Comparison of ENCODE assay signal across 11 mouse cellular contexts in genomic region chr10:61848553-61848952, GRCm38 (mm10).
DNase-seq lines count a peak whose midpoint lies in the region; ATAC-seq and TF ChIP-seq lines count a peak whose summit lies in the region.
"Had no signal": no experiment of that assay in that cellular context is flagged by ENCODE, and none has a peak within 500 bp of the region (broad histone marks: within the 10 kb centered on the region; RNA-seq: fewer than 3 reads in every experiment).

No protein-coding gene starts in this region.

- H3K4me1 ChIP-seq in kidney, adult 2 months (ENCODE audit: control insufficient read depth, insufficient read depth, low read length), result no peaks in the 10 kb centered on the region
- H3K4me1 ChIP-seq in embryonic facial prominence, embryonic 14.5 days (ENCODE audit: control insufficient read depth, insufficient read depth, low read length), result peaks cover 5% of the 10 kb centered on the region
- peaks cover 31 to 39% of the 10 kb centered on the region in 2 experiments for H3K4me1 ChIP-seq in heart, embryonic 14.5 days (ENCODE audit: control insufficient read depth in 2 of 2, insufficient read depth in 2 of 2, low read length in 2 of 2)

- H3K9me3 ChIP-seq in embryonic facial prominence, embryonic 14.5 days (ENCODE audit: control insufficient read depth, low read length), result no peaks in the 10 kb centered on the region
- no peaks in the 10 kb centered on the region for H3K9me3 ChIP-seq in heart, embryonic 14.5 days (ENCODE audit: control insufficient read depth, low read length)

- ATAC-seq in embryonic facial prominence, embryonic 14.5 days (ENCODE audit: low read depth), result peak; percentile 44; the same call in 1 of the 2 replicates
- peak; percentile 51 for ATAC-seq in heart, embryonic 14.5 days (ENCODE audit: insufficient number of reproducible peaks, insufficient read depth, low FRiP score, low read depth)
- no peak for ATAC-seq in CD4-positive, CD25-positive, alpha-beta regulatory T cell, adult 4 months

- DNase-seq in kidney, adult 2 months, result peak; percentile 14
- DNase-seq in kidney, adult 8-10 months, result no peak
- peak; percentile 80 for DNase-seq in embryonic facial prominence, embryonic 14.5 days (ENCODE audit: low spot score)
- peak; percentile 61 for DNase-seq in lung, postnatal 10 days
- DNase-seq in adrenal gland, postnatal 36 days, result no peak
- DNase-seq in spleen, postnatal 36 days (ENCODE audit: low spot score in 2 of 2), result no peak
- DNase-seq: adrenal gland, postnatal 25 days; cerebellum, adult 9-10 months; gastrocnemius, adult 2 months had no signal

- 77% methylated on average over 6 of the region's 6 CpGs for WGBS in kidney, adult 2 months
- WGBS in embryonic facial prominence, embryonic 14.5 days, result 50% methylated on average over 6 of the region's 6 CpGs
- whole genome bisulfite sequencing in heart, embryonic 14.5 days, result 12% methylated on average over 6 of the region's 6 CpGs

- no peak overlapping the region for H3K4me2 ChIP-seq in embryonic facial prominence, embryonic 14.5 days (ENCODE audit: low read depth, low read length)
- peak overlapping the region; percentile 33; the same call in 1 of the 2 replicates for H3K4me2 ChIP-seq in heart, embryonic 14.5 days (ENCODE audit: low read length)

- H3K9ac ChIP-seq in embryonic facial prominence, embryonic 14.5 days (ENCODE audit: low read depth, low read length), result 0 out of 2 replicates have a peak overlapping the region, but pooled peaks have one; percentile 19
- no peak overlapping the region for H3K9ac ChIP-seq in heart, embryonic 14.5 days (ENCODE audit: low read length)

- no peaks in the 10 kb centered on the region for H3K27me3 ChIP-seq in kidney, adult 2 months (replicated peaks; ENCODE audit: control insufficient read depth, insufficient read depth, low read length)
- H3K27me3 ChIP-seq in embryonic facial prominence, embryonic 14.5 days (replicated peaks; ENCODE audit: control insufficient read depth, insufficient read depth, low read length), result no peaks in the 10 kb centered on the region
- H3K27me3 ChIP-seq in heart, embryonic 14.5 days (ENCODE audit: control insufficient read depth, insufficient read depth, low read length), result no peaks in the 10 kb centered on the region

- no peak overlapping the region for H3K27ac ChIP-seq in kidney, adult 2 months (ENCODE audit: insufficient read depth, low read depth, low read length)
- peak overlapping the region; percentile 65 for H3K27ac ChIP-seq in embryonic facial prominence, embryonic 14.5 days (replicated peaks; ENCODE audit: low read depth, low read length)
- peak overlapping the region; percentile 81 to 85 for H3K27ac ChIP-seq in heart, embryonic 14.5 days (replicated peaks in 1 of 2; ENCODE audit: control insufficient read depth in 1 of 2, insufficient read depth in 1 of 2, low read depth in 2 of 2, low read length in 2 of 2)
- H3K27ac ChIP-seq: gastrocnemius, adult 2 months had no signal

- no peak for TF ChIP-seq POLR2A in kidney, adult 2 months (IDR thresholded peaks at IDR 0.05; ENCODE audit: low read depth, low read length)

- no peak for TF ChIP-seq CTCF in kidney, adult 2 months (conservative IDR thresholded peaks at IDR 0.05; ENCODE audit: insufficient read depth, insufficient read length, low read depth, low read length)

- no peak overlapping the region for H3K4me3 ChIP-seq in kidney, adult 2 months (ENCODE audit: insufficient read depth, low read depth, low read length)
- H3K4me3 ChIP-seq in embryonic facial prominence, embryonic 14.5 days (ENCODE audit: low read depth, low read length), result no peak overlapping the region
- H3K4me3 ChIP-seq in heart, embryonic 14.5 days (ENCODE audit: control insufficient read depth in 1 of 2, insufficient read depth in 1 of 2, low read depth in 1 of 2, low read length in 2 of 2), result no peak overlapping the region
- H3K4me3 ChIP-seq: gastrocnemius, adult 2 months had no signal

- H3K36me3 ChIP-seq in kidney, adult 2 months (ENCODE audit: control insufficient read depth, insufficient read depth, low read length), result no peaks in the 10 kb centered on the region
- no peaks in the 10 kb centered on the region for H3K36me3 ChIP-seq in embryonic facial prominence, embryonic 14.5 days (ENCODE audit: control insufficient read depth, insufficient read depth, low read length)
- no peaks in the 10 kb centered on the region for H3K36me3 ChIP-seq in heart, embryonic 14.5 days (ENCODE audit: control insufficient read depth, insufficient read depth, low read length)

Comparison
In these comparisons a context has a peak if more than half of its experiments do, and no peak if none do; other contexts are left out.
1. DNase-seq: peak in kidney, adult 2 months (single experiment), embryonic facial prominence, embryonic 14.5 days (single experiment) and lung, postnatal 10 days (single experiment); none in kidney, adult 8-10 months (0 of 2), adrenal gland, postnatal 36 days (0 of 2) and spleen, postnatal 36 days (0 of 2).